Mouse (Mus musculus) heart, postnatal 0 days (tissue): ENCODE measurements around the gene Irf5.

Experiments
- CTCF ChIP-seq: IDR thresholded peaks from 2 replicates; pipeline ENCODE4 v1.5.1; 2016; ENCODE audit warnings: antibody characterized with exemption, control low read depth, low read depth
- EP300 ChIP-seq: IDR thresholded peaks from 2 replicates; pipeline ENCODE4 v1.6.1; 2016; ENCODE audit warnings: antibody characterized with exemption, low read depth

DNA sequence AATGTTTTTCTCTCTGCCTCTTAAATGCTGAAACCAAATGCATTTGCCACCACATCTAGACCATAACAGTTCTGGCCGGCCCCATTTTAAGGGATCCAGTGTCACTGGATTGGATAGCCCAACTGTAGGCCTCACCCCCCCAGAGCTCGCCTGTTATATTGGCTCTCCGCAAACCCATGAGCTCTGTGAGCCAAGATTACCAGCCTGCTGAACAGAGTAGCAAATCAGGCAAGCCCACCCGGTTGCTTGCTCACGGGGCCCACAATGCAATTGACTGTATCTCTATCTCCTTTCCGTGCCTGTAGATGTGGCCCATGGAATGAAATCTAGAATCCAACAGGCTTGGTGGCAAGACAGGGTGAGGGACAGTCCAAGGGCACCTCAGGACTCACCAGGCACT, 25.6 kb upstream of the Irf5 start:
- no peak for TF ChIP-seq CTCF
- no peak for TF ChIP-seq EP300
